9 mouse cellular contexts compared by ENCODE assay signal in genomic region chr11:70518923-70519322, GRCm38 (mm10). TPM values are rescaled to one million over a fixed set of nuclear protein-coding genes. Genes with fewer than 3 reads are reported as not detected.
DNase-seq lines count a peak whose midpoint lies in the region; ATAC-seq and TF ChIP-seq lines count a peak whose summit lies in the region.
"Had no signal": no experiment of that assay in that cellular context is flagged by ENCODE, and none has a peak within 500 bp of the region (broad histone marks: within the 10 kb centered on the region; RNA-seq: fewer than 3 reads in every experiment).

Gene Gltpd2, plus strand, starts transcription at chr11:70519196.

- no peaks in the 10 kb centered on the region for H3K9me3 ChIP-seq in forebrain, embryonic 14.5 days (replicated peaks; ENCODE audit: control insufficient read depth, low read length)
- no peaks in the 10 kb centered on the region for H3K9me3 ChIP-seq in limb, embryonic 13.5 days

- no peaks in the 10 kb centered on the region for H3K4me1 ChIP-seq in lung, adult 2 months (ENCODE audit: control insufficient read depth, insufficient read depth, low read length)
- H3K4me1 ChIP-seq in forebrain, embryonic 14.5 days (ENCODE audit: control insufficient read depth, insufficient read depth, low read length), result no peaks in the 10 kb centered on the region
- peaks cover 11% of the 10 kb centered on the region; the same call in 1 of the 2 replicates for H3K4me1 ChIP-seq in limb, embryonic 13.5 days
- peaks cover 13% of the 10 kb centered on the region for H3K4me1 ChIP-seq in small intestine, adult 2 months (ENCODE audit: control insufficient read depth, insufficient read depth, insufficient read length, low read length)

- no peak for ATAC-seq in forebrain, embryonic 14.5 days
- ATAC-seq in limb, embryonic 13.5 days (ENCODE audit: low FRiP score, low read depth), result no peak

- peak within 1 kb of the TSS; percentile 54 for H3K9ac ChIP-seq in forebrain, embryonic 14.5 days (ENCODE audit: low read length)
- peak within 1 kb of the TSS; percentile 70 for H3K9ac ChIP-seq in limb, embryonic 13.5 days

- WGBS in lung, adult 2 months, result 88% methylated on average over 10 of the region's 10 CpGs
- 79% methylated on average over 10 of the region's 10 CpGs for WGBS in forebrain, embryonic 14.5 days
- WGBS in limb, embryonic 13.5 days, result 81% methylated on average over 10 of the region's 10 CpGs
- WGBS in small intestine, adult 2 months, result 61% methylated on average over 10 of the region's 10 CpGs

- H3K27ac ChIP-seq in forebrain, embryonic 14.5 days (ENCODE audit: low read depth, low read length), result no peak within 1 kb of the TSS
- H3K27ac ChIP-seq in limb, embryonic 13.5 days, result 0 out of 2 replicates have a peak within 1 kb of the TSS, but pooled peaks have one; percentile 40
- peak within 1 kb of the TSS; percentile 13; the same call in 1 of the 2 replicates for H3K27ac ChIP-seq in small intestine, adult 2 months (ENCODE audit: insufficient read depth, low read depth, low read length)

- intact Hi-C loops in left cerebral cortex, postnatal 25 days (cut with DNase I), result loop anchor here (5.0 kb wide), 1 partner anchor 238 kb away; no protein-coding TSS in a partner anchor

- DNase-seq in lung, adult 2 months, result no peak
- no peak for DNase-seq in lung, postnatal 14 days
- no peak for DNase-seq in forebrain, embryonic 14.5 days (ENCODE audit: low spot score)
- DNase-seq in thymus, postnatal 25 days, result no peak
- no peak for DNase-seq in left cerebral cortex, postnatal 25 days (ENCODE audit: low spot score in 2 of 2)
- DNase-seq in cerebellum, adult 8-10 months, result no peak

- no peaks in the 10 kb centered on the region for H3K27me3 ChIP-seq in forebrain, embryonic 14.5 days (replicated peaks; ENCODE audit: control insufficient read depth, insufficient read depth, low read length)
- H3K27me3 ChIP-seq in limb, embryonic 13.5 days, result peaks cover 15% of the 10 kb centered on the region; the same call in 1 of the 2 replicates
- H3K27me3 ChIP-seq in small intestine, adult 2 months (ENCODE audit: control insufficient read depth, insufficient read depth, low read length), result no peaks in the 10 kb centered on the region

- peak within 1 kb of the TSS; percentile 38 for H3K4me2 ChIP-seq in forebrain, embryonic 14.5 days (ENCODE audit: low read length)
- H3K4me2 ChIP-seq in limb, embryonic 13.5 days (replicated peaks), result peak within 1 kb of the TSS; percentile 63

- peak within 1 kb of the TSS; percentile 52 for H3K4me3 ChIP-seq in lung, adult 2 months (replicated peaks; ENCODE audit: extremely low read depth, low read depth, low read length)
- no peak within 1 kb of the TSS; the same call in 1 of the 2 replicates for H3K4me3 ChIP-seq in forebrain, embryonic 14.5 days (ENCODE audit: low read depth, low read length)
- peak within 1 kb of the TSS; percentile 37 for H3K4me3 ChIP-seq in limb, embryonic 13.5 days
- H3K4me3 ChIP-seq in small intestine, adult 2 months (ENCODE audit: low read depth, low read length), result peak within 1 kb of the TSS; percentile 52

- no peak for TF ChIP-seq POLR2A in lung, adult 2 months (IDR thresholded peaks at IDR 0.05; ENCODE audit: borderline replicate concordance, extremely low read depth, low read depth, low read length)
- no peak for TF ChIP-seq POLR2A in small intestine, adult 2 months (IDR thresholded peaks at IDR 0.05; ENCODE audit: low read depth, low read length)

- H3K36me3 ChIP-seq in forebrain, embryonic 14.5 days (ENCODE audit: control insufficient read depth, insufficient read depth, low read length), result no peaks in the 10 kb centered on the region
- H3K36me3 ChIP-seq in limb, embryonic 13.5 days, result no peaks in the 10 kb centered on the region
- H3K36me3 ChIP-seq in small intestine, adult 2 months (ENCODE audit: control insufficient read depth, insufficient read depth, low read length), result no peaks in the 10 kb centered on the region

- no peak for TF ChIP-seq CTCF in lung, adult 2 months (IDR thresholded peaks at IDR 0.05; ENCODE audit: insufficient read depth, low read length)
- no peak for TF ChIP-seq CTCF in small intestine, adult 2 months (IDR thresholded peaks at IDR 0.05; ENCODE audit: extremely low read depth, insufficient read length, insufficient replicate concordance, low read depth, low read length)

RNA-seq across cellular contexts. Expression of gene Gltpd2, which starts in this region (rescaled TPM):
- polyA plus RNA-seq in lung, adult 2 months (2012; rRNA removed), result 0.12 and 0.34 TPM in 2 replicates
- 0.42 TPM in 1 of 2 replicates, not detected in the other for polyA plus RNA-seq in forebrain, embryonic 14.5 days (2014; fragmentation: Nextera tagmentation; extraction: Ambion mirVana)
- 0.43 and 0.92 TPM in 2 replicates for polyA plus RNA-seq in limb, embryonic 13.5 days (2015; fragmentation: Nextera tagmentation; extraction: Ambion mirVana)
- 4.3 and 8.4 TPM in 2 replicates for polyA plus RNA-seq in small intestine, adult 2 months (2012; rRNA removed)
- total RNA-seq in left cerebral cortex, postnatal 25 days (2021), result not detected
- total RNA-seq: common myeloid progenitor, adult 5-6 weeks had no signal
